Comparison of ENCODE assay signal across 29 mouse cellular contexts in the genomic region with DNA sequence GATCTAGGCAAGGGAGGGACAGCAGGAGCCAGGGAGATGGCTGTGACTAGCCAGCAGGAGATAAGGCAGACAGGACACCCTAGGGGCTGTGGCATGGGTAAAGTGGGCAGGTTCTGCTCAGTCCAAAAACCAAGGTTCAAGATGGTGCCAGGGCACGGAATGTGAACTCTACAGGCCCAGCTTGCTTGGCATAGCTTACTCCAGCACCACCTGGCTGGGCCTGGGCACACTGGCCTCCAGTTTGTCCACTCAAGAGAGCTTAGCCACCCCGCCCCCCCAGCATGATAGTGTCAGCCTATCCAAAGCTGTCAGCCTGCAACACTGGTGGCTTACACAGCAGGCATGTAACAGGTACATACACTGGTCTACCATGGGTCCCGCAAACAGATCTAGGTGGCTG. TPM values are rescaled to one million over a fixed set of nuclear protein-coding genes. Genes with fewer than 3 reads are reported as not detected.
DNase-seq lines count a peak whose midpoint lies in the region; ATAC-seq and TF ChIP-seq lines count a peak whose summit lies in the region.
"Had no signal": no experiment of that assay in that cellular context is flagged by ENCODE, and none has a peak within 500 bp of the region (broad histone marks: within the 10 kb centered on the region; RNA-seq: fewer than 3 reads in every experiment).

No protein-coding gene starts in this region.

- ATAC-seq in heart, embryonic 11.5 days (replicated peaks; ENCODE audit: insufficient number of reproducible peaks, low FRiP score, low TSS enrichment), result no peak
- no peak for ATAC-seq in kidney, embryonic 14.5 days (ENCODE audit: low FRiP score, low TSS enrichment)
- ATAC-seq in intestine, embryonic 15.5 days, result no peak
- ATAC-seq in midbrain, embryonic 11.5 days (ENCODE audit: low FRiP score), result no peak
- ATAC-seq: hindbrain, postnatal 0 days had no signal

- H3K4me2 ChIP-seq in heart, embryonic 11.5 days, result no peak overlapping the region
- no peak overlapping the region for H3K4me2 ChIP-seq in kidney, embryonic 14.5 days (replicated peaks; ENCODE audit: low read depth, low read length)
- no peak overlapping the region for H3K4me2 ChIP-seq in intestine, embryonic 15.5 days (replicated peaks)
- no peak overlapping the region for H3K4me2 ChIP-seq in midbrain, embryonic 11.5 days
- H3K4me2 ChIP-seq: embryonic facial prominence, embryonic 13.5 days; forebrain, embryonic 12.5 days; heart, embryonic 15.5 days; limb, embryonic 12.5 days; neural tube, embryonic 15.5 days had no signal

- no peak for DNase-seq in heart, postnatal 4 days
- DNase-seq in kidney, postnatal 36 days, result peak; percentile 32 to 64
- no peak for DNase-seq in urinary bladder, postnatal 4 days (ENCODE audit: low spot score in 2 of 2)
- no peak for DNase-seq in midbrain, embryonic 11.5 days (ENCODE audit: low spot score, missing footprints)
- DNase-seq: adrenal gland, postnatal 10 days; cerebellum, adult 2 months; cerebellum, postnatal 25 days; embryo, embryonic 11 days; gastrocnemius, postnatal 36 days; heart, adult 2 months; layer of hippocampus, postnatal 36 days; lung, adult 2 months; thymus, postnatal 14 days had no signal

- peak overlapping the region; percentile 10; the same call in 1 of the 2 replicates for H3K9ac ChIP-seq in heart, embryonic 11.5 days (ENCODE audit: low read depth, low read length)
- no peak overlapping the region for H3K9ac ChIP-seq in kidney, embryonic 14.5 days (ENCODE audit: low read depth, low read length)
- H3K9ac ChIP-seq in intestine, embryonic 15.5 days, result no peak overlapping the region
- no peak overlapping the region for H3K9ac ChIP-seq in midbrain, embryonic 11.5 days (ENCODE audit: low read length)
- H3K9ac ChIP-seq: embryonic facial prominence, embryonic 13.5 days; forebrain, embryonic 12.5 days; heart, embryonic 15.5 days; limb, embryonic 12.5 days; neural tube, embryonic 15.5 days had no signal

- TF ChIP-seq POLR2A in small intestine, adult 2 months (IDR thresholded peaks at IDR 0.05; ENCODE audit: low read depth, low read length), result no peak

- H3K27me3 ChIP-seq in heart, embryonic 11.5 days (ENCODE audit: control insufficient read depth, insufficient read depth, low read length), result no peaks in the 10 kb centered on the region
- H3K27me3 ChIP-seq in kidney, embryonic 14.5 days (ENCODE audit: control insufficient read depth, insufficient read depth, low read length), result no peaks in the 10 kb centered on the region
- no peaks in the 10 kb centered on the region for H3K27me3 ChIP-seq in intestine, embryonic 15.5 days (replicated peaks)
- no peaks in the 10 kb centered on the region for H3K27me3 ChIP-seq in small intestine, adult 2 months (ENCODE audit: control insufficient read depth, insufficient read depth, low read length)
- H3K27me3 ChIP-seq in midbrain, embryonic 11.5 days (ENCODE audit: control insufficient read depth, insufficient read depth, low read length), result no peaks in the 10 kb centered on the region
- H3K27me3 ChIP-seq: embryonic facial prominence, embryonic 13.5 days; forebrain, embryonic 12.5 days; heart, embryonic 15.5 days; limb, embryonic 12.5 days; neural tube, embryonic 15.5 days had no signal

- 92% methylated on average over 3 of the region's 3 CpGs for WGBS in heart, embryonic 11.5 days (ENCODE audit: insufficient replicate concordance)
- 95% methylated on average over 3 of the region's 3 CpGs for WGBS in kidney, embryonic 14.5 days
- WGBS in intestine, embryonic 15.5 days, result 88% methylated on average over 3 of the region's 3 CpGs
- WGBS in small intestine, adult 2 months, result 73% methylated on average over 3 of the region's 3 CpGs
- WGBS in midbrain, embryonic 11.5 days, result 92% methylated on average over 3 of the region's 3 CpGs

- TF ChIP-seq CTCF in small intestine, adult 2 months (IDR thresholded peaks at IDR 0.05; ENCODE audit: extremely low read depth, insufficient read length, insufficient replicate concordance, low read depth, low read length), result no peak

- peaks cover 62% of the 10 kb centered on the region for H3K4me1 ChIP-seq in heart, embryonic 11.5 days (ENCODE audit: control insufficient read depth, insufficient read depth, low read length)
- peaks cover 64% of the 10 kb centered on the region for H3K4me1 ChIP-seq in kidney, embryonic 14.5 days (ENCODE audit: control insufficient read depth, insufficient read depth, low read length)
- peaks cover 69% of the 10 kb centered on the region for H3K4me1 ChIP-seq in intestine, embryonic 15.5 days (replicated peaks)
- H3K4me1 ChIP-seq in small intestine, adult 2 months (ENCODE audit: control insufficient read depth, insufficient read depth, insufficient read length, low read length), result peaks cover 83% of the 10 kb centered on the region
- no peaks in the 10 kb centered on the region for H3K4me1 ChIP-seq in midbrain, embryonic 11.5 days (ENCODE audit: control insufficient read depth, insufficient read depth, low read length)

- no peak overlapping the region for H3K27ac ChIP-seq in heart, embryonic 11.5 days (ENCODE audit: low read depth, low read length)
- no peak overlapping the region for H3K27ac ChIP-seq in kidney, embryonic 14.5 days (ENCODE audit: low read depth, low read length)
- peak overlapping the region; percentile 52 for H3K27ac ChIP-seq in intestine, embryonic 15.5 days
- H3K27ac ChIP-seq in small intestine, adult 2 months (ENCODE audit: insufficient read depth, low read depth, low read length), result peak overlapping the region; percentile 88
- H3K27ac ChIP-seq in midbrain, embryonic 11.5 days (ENCODE audit: low read depth, low read length), result no peak overlapping the region
- H3K27ac ChIP-seq: embryonic facial prominence, embryonic 13.5 days; forebrain, embryonic 12.5 days; heart, adult 2 months; heart, embryonic 15.5 days; hindbrain, postnatal 0 days; layer of hippocampus, adult 2 months; limb, embryonic 12.5 days; macrophage; neural tube, embryonic 15.5 days had no signal

- no peaks in the 10 kb centered on the region for H3K9me3 ChIP-seq in heart, embryonic 11.5 days (replicated peaks; ENCODE audit: control insufficient read depth, low read length)
- no peaks in the 10 kb centered on the region for H3K9me3 ChIP-seq in kidney, embryonic 14.5 days (ENCODE audit: control insufficient read depth, low read length)
- H3K9me3 ChIP-seq in intestine, embryonic 15.5 days, result no peaks in the 10 kb centered on the region
- H3K9me3 ChIP-seq in midbrain, embryonic 11.5 days (ENCODE audit: control insufficient read depth, low read length), result no peaks in the 10 kb centered on the region
- H3K9me3 ChIP-seq: embryonic facial prominence, embryonic 13.5 days; forebrain, embryonic 12.5 days; heart, embryonic 15.5 days; limb, embryonic 12.5 days; neural tube, embryonic 15.5 days had no signal

- no peak overlapping the region for H3K4me3 ChIP-seq in heart, embryonic 11.5 days (ENCODE audit: low read depth, low read length)
- H3K4me3 ChIP-seq in kidney, embryonic 14.5 days (ENCODE audit: low read length), result no peak overlapping the region
- H3K4me3 ChIP-seq in intestine, embryonic 15.5 days (replicated peaks), result no peak overlapping the region
- H3K4me3 ChIP-seq in small intestine, adult 2 months (ENCODE audit: low read depth, low read length), result no peak overlapping the region
- no peak overlapping the region for H3K4me3 ChIP-seq in midbrain, embryonic 11.5 days (ENCODE audit: low read depth, low read length)
- H3K4me3 ChIP-seq: embryonic facial prominence, embryonic 13.5 days; erythroblast, embryonic 14.5 days; forebrain, embryonic 12.5 days; heart, adult 2 months; heart, embryonic 15.5 days; layer of hippocampus, adult 2 months; limb, embryonic 12.5 days; neural tube, embryonic 15.5 days had no signal

- H3K36me3 ChIP-seq in heart, embryonic 11.5 days (ENCODE audit: control insufficient read depth, insufficient read depth, low read length), result no peaks in the 10 kb centered on the region
- peaks cover 12% of the 10 kb centered on the region for H3K36me3 ChIP-seq in kidney, embryonic 14.5 days (ENCODE audit: control insufficient read depth, insufficient read depth, low read length)
- H3K36me3 ChIP-seq in intestine, embryonic 15.5 days, result 0 out of 2 replicates have a peak, but pooled peaks cover 6% of the 10 kb centered on the region
- H3K36me3 ChIP-seq in small intestine, adult 2 months (ENCODE audit: control insufficient read depth, insufficient read depth, low read length), result peaks cover 12% of the 10 kb centered on the region
- no peaks in the 10 kb centered on the region for H3K36me3 ChIP-seq in midbrain, embryonic 11.5 days (ENCODE audit: control insufficient read depth, insufficient read depth, low read length)
- H3K36me3 ChIP-seq: heart, embryonic 15.5 days had no signal

RNA-seq across cellular contexts. Expression of a gene that starts 24.7 kb away (rescaled TPM):
- 22.2 and 22.8 TPM in 2 replicates for polyA plus RNA-seq in heart, embryonic 11.5 days (2014; fragmentation: Nextera tagmentation; extraction: Ambion mirVana)
- total RNA-seq in heart, postnatal 4 days (2021), result 10 to 100 TPM; 49.2 to 50.5 TPM
- 33.3 and 34.9 TPM in 2 replicates for polyA plus RNA-seq in kidney, embryonic 14.5 days (2014; fragmentation: Nextera tagmentation; extraction: Ambion mirVana)
- 18.9 and 19.5 TPM in 2 replicates for polyA plus RNA-seq in intestine, embryonic 15.5 days (2015; fragmentation: Nextera tagmentation; extraction: Ambion mirVana)
- 43.4 and 82.0 TPM in 2 replicates for polyA plus RNA-seq in small intestine, adult 2 months (2012; rRNA removed)
- polyA plus RNA-seq in midbrain, embryonic 11.5 days (2014; fragmentation: Nextera tagmentation; extraction: Ambion mirVana), result 23.8 and 27.8 TPM in 2 replicates

RNA-seq across cellular contexts. Expression of a gene that starts 24.7 kb away (rescaled TPM):
- 25.4 and 27.6 TPM in 2 replicates for polyA plus RNA-seq in heart, embryonic 11.5 days (2014; fragmentation: Nextera tagmentation; extraction: Ambion mirVana)
- 10 to 100 TPM; 21.6 to 22.1 TPM for total RNA-seq in heart, postnatal 4 days (2021)
- polyA plus RNA-seq in kidney, embryonic 14.5 days (2014; fragmentation: Nextera tagmentation; extraction: Ambion mirVana), result 48.3 and 60.7 TPM in 2 replicates
- 51.7 and 53.1 TPM in 2 replicates for polyA plus RNA-seq in intestine, embryonic 15.5 days (2015; fragmentation: Nextera tagmentation; extraction: Ambion mirVana)
- polyA plus RNA-seq in small intestine, adult 2 months (2012; rRNA removed), result 50.3 and 112 TPM in 2 replicates
- polyA plus RNA-seq in midbrain, embryonic 11.5 days (2014; fragmentation: Nextera tagmentation; extraction: Ambion mirVana), result 29.6 and 32.5 TPM in 2 replicates

RNA-seq across cellular contexts. Expression of a gene that starts 26.2 kb away (rescaled TPM):
- not detected in 2 replicates for polyA plus RNA-seq in heart, embryonic 11.5 days (2014; fragmentation: Nextera tagmentation; extraction: Ambion mirVana)
- not detected for total RNA-seq in heart, postnatal 4 days (2021)
- not detected in 2 replicates for polyA plus RNA-seq in kidney, embryonic 14.5 days (2014; fragmentation: Nextera tagmentation; extraction: Ambion mirVana)
- polyA plus RNA-seq in intestine, embryonic 15.5 days (2015; fragmentation: Nextera tagmentation; extraction: Ambion mirVana), result not detected in 2 replicates
- 0.14 and 2.8 TPM in 2 replicates for polyA plus RNA-seq in small intestine, adult 2 months (2012; rRNA removed)
- polyA plus RNA-seq in midbrain, embryonic 11.5 days (2014; fragmentation: Nextera tagmentation; extraction: Ambion mirVana), result not detected in 2 replicates
- total RNA-seq: adrenal gland, postnatal 10 days; gastrocnemius, postnatal 36 days; heart, adult 2 months; hematopoietic stem cell, adult 5-6 weeks; hindbrain, postnatal 0 days had no signal
- polyA plus RNA-seq: forebrain, embryonic 12.5 days; heart, adult 2 months; heart, embryonic 15.5 days; limb, embryonic 12.5 days; macrophage had no signal

RNA-seq across cellular contexts. Expression of a gene that starts 32.6 kb away (rescaled TPM):
- not detected in 2 replicates for polyA plus RNA-seq in heart, embryonic 11.5 days (2014; fragmentation: Nextera tagmentation; extraction: Ambion mirVana)
- total RNA-seq in heart, postnatal 4 days (2021), result not detected
- not detected in 2 replicates for polyA plus RNA-seq in kidney, embryonic 14.5 days (2014; fragmentation: Nextera tagmentation; extraction: Ambion mirVana)
- 33.3 and 122 TPM in 2 replicates for polyA plus RNA-seq in intestine, embryonic 15.5 days (2015; fragmentation: Nextera tagmentation; extraction: Ambion mirVana)
- 32.7 and 16,759 TPM in 2 replicates for polyA plus RNA-seq in small intestine, adult 2 months (2012; rRNA removed)
- not detected in 2 replicates for polyA plus RNA-seq in midbrain, embryonic 11.5 days (2014; fragmentation: Nextera tagmentation; extraction: Ambion mirVana)
- total RNA-seq: adrenal gland, postnatal 10 days; gastrocnemius, postnatal 36 days; heart, adult 2 months; hematopoietic stem cell, adult 5-6 weeks; hindbrain, postnatal 0 days; layer of hippocampus, adult 2 months; layer of hippocampus, postnatal 36 days; left cerebral cortex, postnatal 14 days; midbrain, postnatal 0 days had no signal
- polyA plus RNA-seq: cerebellum, adult 2 months; embryonic facial prominence, embryonic 13.5 days; erythroblast, embryonic 14.5 days; forebrain, embryonic 12.5 days; heart, adult 2 months; heart, embryonic 15.5 days; hindbrain, postnatal 0 days; limb, embryonic 12.5 days; lung, adult 2 months; macrophage; midbrain, postnatal 0 days; neural tube, embryonic 15.5 days had no signal

RNA-seq across cellular contexts. Expression of a gene that starts 50.6 kb away (rescaled TPM):
- polyA plus RNA-seq in heart, embryonic 11.5 days (2014; fragmentation: Nextera tagmentation; extraction: Ambion mirVana), result not detected in 2 replicates
- total RNA-seq in heart, postnatal 4 days (2021), result not detected
- polyA plus RNA-seq in kidney, embryonic 14.5 days (2014; fragmentation: Nextera tagmentation; extraction: Ambion mirVana), result not detected in 2 replicates
- polyA plus RNA-seq in intestine, embryonic 15.5 days (2015; fragmentation: Nextera tagmentation; extraction: Ambion mirVana), result not detected in 2 replicates
- polyA plus RNA-seq in small intestine, adult 2 months (2012; rRNA removed), result not detected in 2 replicates
- polyA plus RNA-seq in midbrain, embryonic 11.5 days (2014; fragmentation: Nextera tagmentation; extraction: Ambion mirVana), result not detected in 2 replicates
- total RNA-seq: adrenal gland, postnatal 10 days; gastrocnemius, postnatal 36 days; heart, adult 2 months; hematopoietic stem cell, adult 5-6 weeks; hindbrain, postnatal 0 days; layer of hippocampus, adult 2 months; layer of hippocampus, postnatal 36 days; left cerebral cortex, postnatal 14 days; midbrain, postnatal 0 days had no signal
- polyA plus RNA-seq: cerebellum, adult 2 months; embryonic facial prominence, embryonic 13.5 days; erythroblast, embryonic 14.5 days; forebrain, embryonic 12.5 days; heart, adult 2 months; heart, embryonic 15.5 days; hindbrain, postnatal 0 days; limb, embryonic 12.5 days; lung, adult 2 months; macrophage; midbrain, postnatal 0 days; neural tube, embryonic 15.5 days had no signal

Comparison
In these comparisons a context has a peak if more than half of its experiments do, and no peak if none do; other contexts are left out.
1. H3K27ac ChIP-seq: peak in intestine, embryonic 15.5 days (single experiment) and small intestine, adult 2 months (single experiment); none in heart, embryonic 11.5 days (single experiment), kidney, embryonic 14.5 days (single experiment) and midbrain, embryonic 11.5 days (single experiment).
2. DNase-seq: peak in kidney, postnatal 36 days (2 of 2); none in heart, postnatal 4 days (single experiment), urinary bladder, postnatal 4 days (0 of 2) and midbrain, embryonic 11.5 days (single experiment).